ENCODE assay signal across 8 mouse cellular contexts in genomic region chr9:106891341-106891741, GRCm38 (mm10). TPM values are rescaled to one million over a fixed set of nuclear protein-coding genes. Genes with fewer than 3 reads are reported as not detected.
DNase-seq lines count a peak whose midpoint lies in the region; ATAC-seq and TF ChIP-seq lines count a peak whose summit lies in the region.

No protein-coding gene starts in this region.

- H3K4me1 ChIP-seq in heart, embryonic 15.5 days (replicated peaks) = peaks cover 29% of the 10 kb centered on the region
- H3K4me1 ChIP-seq in ES-E14 (ENCODE audit: control insufficient read depth in 2 of 2, insufficient read depth in 2 of 2, low read length in 2 of 2, poor library complexity in 1 of 2) = peaks cover 3 to 16% of the 10 kb centered on the region in 2 experiments; a peak in 1 of 4 replicates
- H3K4me1 ChIP-seq in forebrain, embryonic 14.5 days (ENCODE audit: control insufficient read depth, insufficient read depth, low read length) = peaks cover 20% of the 10 kb centered on the region

- in situ Hi-C loops in ES-E14 (cut with MboI; ENCODE audit: low sequenced_read_pairs in 2 of 2, unreplicated experiment in 2 of 2) = no loop called here

- peak overlapping the region; percentile 94 for H3K4me3 ChIP-seq in heart, embryonic 15.5 days
- H3K4me3 ChIP-seq in ES-E14 (ENCODE audit: insufficient read depth in 1 of 2, low read depth in 1 of 2, low read length in 2 of 2, poor library complexity in 1 of 2, severe bottlenecking in 1 of 2) = peak overlapping the region; percentile 87 to 100
- H3K4me3 ChIP-seq in forebrain, embryonic 14.5 days (ENCODE audit: low read depth, low read length) = peak overlapping the region; percentile 95

- no peaks in the 10 kb centered on the region for H3K27me3 ChIP-seq in heart, embryonic 15.5 days
- H3K27me3 ChIP-seq in forebrain, embryonic 14.5 days (replicated peaks; ENCODE audit: control insufficient read depth, insufficient read depth, low read length) = no peaks in the 10 kb centered on the region

- peaks cover 24% of the 10 kb centered on the region for H3K36me3 ChIP-seq in heart, embryonic 15.5 days
- H3K36me3 ChIP-seq in ES-E14 (ENCODE audit: control insufficient read depth, insufficient read depth, low read length, poor library complexity, severe bottlenecking) = peaks cover 27% of the 10 kb centered on the region
- peaks cover 27% of the 10 kb centered on the region for H3K36me3 ChIP-seq in forebrain, embryonic 14.5 days (ENCODE audit: control insufficient read depth, insufficient read depth, low read length)

- peak overlapping the region; percentile 72 for H3K4me2 ChIP-seq in heart, embryonic 15.5 days
- H3K4me2 ChIP-seq in forebrain, embryonic 14.5 days (ENCODE audit: low read length) = peak overlapping the region; percentile 81

- H3K27ac ChIP-seq in heart, embryonic 15.5 days = peak overlapping the region; percentile 85
- no peak overlapping the region; the same call in 1 of the 2 replicates for H3K27ac ChIP-seq in ES-E14 (ENCODE audit: insufficient read depth, low read depth, low read length, poor library complexity, severe bottlenecking)
- H3K27ac ChIP-seq in forebrain, embryonic 14.5 days (ENCODE audit: low read depth, low read length) = peak overlapping the region; percentile 94

- intact Hi-C loops in left cerebral cortex, postnatal 36 days (cut with DNase I) = no loop called here

- H3K9me3 ChIP-seq in heart, embryonic 15.5 days (replicated peaks) = no peaks in the 10 kb centered on the region
- H3K9me3 ChIP-seq in ES-E14 (ENCODE audit: control insufficient read depth, insufficient read depth, low read depth, low read length) = no peaks in the 10 kb centered on the region
- H3K9me3 ChIP-seq in forebrain, embryonic 14.5 days (replicated peaks; ENCODE audit: control insufficient read depth, low read length) = no peaks in the 10 kb centered on the region

- H3K9ac ChIP-seq in heart, embryonic 15.5 days = peak overlapping the region; percentile 92
- peak overlapping the region; percentile 91 for H3K9ac ChIP-seq in ES-E14 (ENCODE audit: insufficient read depth, low read depth, low read length, poor library complexity, severe bottlenecking)
- peak overlapping the region; percentile 92 for H3K9ac ChIP-seq in forebrain, embryonic 14.5 days (ENCODE audit: low read length)

- under 1% methylated on average over 17 of the region's 17 CpGs for WGBS in heart, embryonic 15.5 days
- WGBS in forebrain, embryonic 14.5 days = under 1% methylated on average over 17 of the region's 17 CpGs

- no peak for ATAC-seq in heart, embryonic 15.5 days (replicated peaks; ENCODE audit: insufficient number of reproducible peaks, insufficient read depth, low FRiP score, low read depth)
- ATAC-seq in forebrain, embryonic 14.5 days = no peak

- no peak for DNase-seq in heart, adult 11 months
- DNase-seq in ES-E14 (ENCODE audit: low read depth, low spot score) = no peak
- peak; percentile 41 for DNase-seq in forebrain, embryonic 14.5 days (ENCODE audit: low spot score)
- peak; percentile 21 for DNase-seq in lung, postnatal 36 days
- no peak for DNase-seq in left cerebral cortex, postnatal 36 days (ENCODE audit: low spot score in 2 of 2)
- DNase-seq in B cell, adult 2 months = no peak
- no peak for DNase-seq in gastrocnemius, postnatal 4 days (ENCODE audit: low spot score in 2 of 2)

TF ChIP-seq in ES-E14, 5 proteins besides CTCF, POLR2A, EP300 and RAD21:
- no peak for TF ChIP-seq ZNF384 (IDR thresholded peaks at IDR 0.05; ENCODE audit: low read depth, low read length)
- no peak for TF ChIP-seq CHD2 (IDR thresholded peaks at IDR 0.05; ENCODE audit: low read depth, low read length)
- TF ChIP-seq MAFK (IDR thresholded peaks at IDR 0.05; ENCODE audit: insufficient read depth, low read depth, low read length) = no peak
- no peak for TF ChIP-seq ZC3H11A (IDR thresholded peaks at IDR 0.05; ENCODE audit: borderline replicate concordance, low read depth, low read length)
- no peak for TF ChIP-seq HCFC1 (IDR thresholded peaks at IDR 0.05; ENCODE audit: borderline replicate concordance, insufficient read depth, low read length)

RNA-seq across cellular contexts. Expression of gene Manf, which starts 0.4 kb away (rescaled TPM):
- 188 and 199 TPM in 2 replicates for polyA plus RNA-seq in heart, embryonic 15.5 days (2015; fragmentation: Nextera tagmentation; extraction: Ambion mirVana)
- total RNA-seq in ES-E14 (2012; rRNA removed) = 510 and 517 TPM in 2 replicates
- polyA plus RNA-seq in forebrain, embryonic 14.5 days (2014; fragmentation: Nextera tagmentation; extraction: Ambion mirVana) = 214 and 219 TPM in 2 replicates
- total RNA-seq in left cerebral cortex, postnatal 36 days (2021) = 100 to 1,000 TPM; 113 to 135 TPM
- total RNA-seq in gastrocnemius, postnatal 4 days (2021) = 100 to 1,000 TPM; 101 to 109 TPM

RNA-seq across cellular contexts. Expression of gene Rbm15b, which starts 4.1 kb away (rescaled TPM):
- 3.7 and 7.6 TPM in 2 replicates for polyA plus RNA-seq in heart, embryonic 15.5 days (2015; fragmentation: Nextera tagmentation; extraction: Ambion mirVana)
- 38.6 and 42.3 TPM in 2 replicates for total RNA-seq in ES-E14 (2012; rRNA removed)
- 22.9 and 24.8 TPM in 2 replicates for polyA plus RNA-seq in forebrain, embryonic 14.5 days (2014; fragmentation: Nextera tagmentation; extraction: Ambion mirVana)
- 10 to 100 TPM; 50.1 to 61.8 TPM for total RNA-seq in left cerebral cortex, postnatal 36 days (2021)
- total RNA-seq in gastrocnemius, postnatal 4 days (2021) = 10 to 100 TPM; 22.3 to 29.3 TPM

Comparison
In these comparisons a context has a peak if more than half of its experiments do, and no peak if none do; other contexts are left out.
1. DNase-seq: peak in forebrain, embryonic 14.5 days (single experiment) and lung, postnatal 36 days (single experiment); none in heart, adult 11 months (single experiment), ES-E14 (single experiment), left cerebral cortex, postnatal 36 days (0 of 2), B cell, adult 2 months (0 of 2) and gastrocnemius, postnatal 4 days (0 of 2).
2. Peak in every context shown above with its lines, with median percentiles within 50 percentile points of each other: H3K4me3 ChIP-seq and H3K9ac ChIP-seq.